Mouse (Mus musculus) left cerebral cortex, postnatal 10 days (tissue): ENCODE measurements around the gene Trim72. TPM values are rescaled to one million over a fixed set of nuclear protein-coding genes. Genes with fewer than 3 reads are reported as not detected.

ENCODE experiments used
- DNase-seq, 2 experiments: peaks; one replicate each; pipeline ENCODE4 v3.0.0; 2021 to 2022; ENCODE audit warnings: low spot score in 2 of 2, mixed read lengths in 1 of 2; ENCODE audit errors: extremely low spot score in 1 of 2
- intact Hi-C: fragments of 180-260 bp; cut with DNase I; formaldehyde crosslinking; loops from one replicate; pipeline ENCODE4 v1.15.1; 2025
- total RNA-seq, 2 experiments: library from RNA; stranded (reverse); gene quantifications; 2 replicates each; pipeline ENCODE4 v1.2.3; 2021

Gene Trim72
- total RNA-seq, result under 1 TPM; 0.39 to 0.62 TPM

DNA sequence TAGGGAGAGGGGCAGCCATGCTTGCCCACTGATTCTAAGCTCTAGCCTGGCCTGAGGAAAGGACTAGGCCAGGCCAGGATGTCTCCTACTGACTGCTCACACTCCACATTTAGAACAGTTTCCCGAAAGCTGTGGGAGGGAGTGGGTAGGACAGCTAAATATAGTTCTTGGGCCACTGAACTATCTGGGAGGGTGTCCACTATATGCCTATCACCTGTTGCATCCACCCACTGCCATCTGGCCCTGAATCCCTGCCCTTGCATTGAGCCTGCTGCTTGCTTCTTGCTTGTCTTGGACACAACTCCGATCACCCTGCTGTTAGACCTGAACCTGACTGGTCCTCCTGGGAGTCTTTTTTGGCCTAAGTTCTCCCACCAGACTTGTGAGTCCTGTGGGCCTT lies at the start of gene Trim72:
Gene Trim72, plus strand, starts transcription at position 262 of the 400 bp plus-strand sequence.
- intact Hi-C loops, result no loop called here

GRCm38 (mm10) chr7:127959364-127959763 lies 44.4 kb upstream of the Trim72 start:
- no peak for DNase-seq
- intact Hi-C loops, result no loop called here

More for the DNA sequence above, at the start of gene Trim72:
- no peak for DNase-seq

DNA sequence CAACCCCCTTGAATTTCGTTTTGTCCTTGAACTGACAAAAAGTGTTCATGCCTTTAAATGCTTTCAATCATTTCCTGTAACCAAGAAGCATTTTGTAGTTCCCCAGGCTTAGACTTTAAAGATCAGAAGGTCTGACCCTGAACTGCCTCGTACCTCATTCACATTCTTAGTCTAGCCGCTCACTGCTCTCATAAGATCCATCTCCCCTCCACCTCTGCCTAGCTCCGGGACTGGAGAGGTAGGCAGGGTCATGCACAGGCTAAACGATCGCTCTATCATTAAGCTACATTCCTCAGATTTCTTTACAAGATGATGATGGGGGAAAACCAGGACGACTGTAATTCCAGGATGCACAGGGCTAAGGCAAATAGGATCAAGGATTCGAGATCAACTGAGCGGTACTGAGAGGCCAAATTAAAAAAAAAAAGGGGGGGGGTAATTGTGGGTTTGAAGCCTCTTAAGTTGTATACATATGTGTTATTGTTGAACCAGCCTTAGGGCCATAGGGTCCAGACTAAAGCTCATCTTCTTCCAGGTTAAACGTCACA lies 37.3 kb upstream of the Trim72 start:
- intact Hi-C loops, result no loop called here
- DNase-seq, result no peak

DNA sequence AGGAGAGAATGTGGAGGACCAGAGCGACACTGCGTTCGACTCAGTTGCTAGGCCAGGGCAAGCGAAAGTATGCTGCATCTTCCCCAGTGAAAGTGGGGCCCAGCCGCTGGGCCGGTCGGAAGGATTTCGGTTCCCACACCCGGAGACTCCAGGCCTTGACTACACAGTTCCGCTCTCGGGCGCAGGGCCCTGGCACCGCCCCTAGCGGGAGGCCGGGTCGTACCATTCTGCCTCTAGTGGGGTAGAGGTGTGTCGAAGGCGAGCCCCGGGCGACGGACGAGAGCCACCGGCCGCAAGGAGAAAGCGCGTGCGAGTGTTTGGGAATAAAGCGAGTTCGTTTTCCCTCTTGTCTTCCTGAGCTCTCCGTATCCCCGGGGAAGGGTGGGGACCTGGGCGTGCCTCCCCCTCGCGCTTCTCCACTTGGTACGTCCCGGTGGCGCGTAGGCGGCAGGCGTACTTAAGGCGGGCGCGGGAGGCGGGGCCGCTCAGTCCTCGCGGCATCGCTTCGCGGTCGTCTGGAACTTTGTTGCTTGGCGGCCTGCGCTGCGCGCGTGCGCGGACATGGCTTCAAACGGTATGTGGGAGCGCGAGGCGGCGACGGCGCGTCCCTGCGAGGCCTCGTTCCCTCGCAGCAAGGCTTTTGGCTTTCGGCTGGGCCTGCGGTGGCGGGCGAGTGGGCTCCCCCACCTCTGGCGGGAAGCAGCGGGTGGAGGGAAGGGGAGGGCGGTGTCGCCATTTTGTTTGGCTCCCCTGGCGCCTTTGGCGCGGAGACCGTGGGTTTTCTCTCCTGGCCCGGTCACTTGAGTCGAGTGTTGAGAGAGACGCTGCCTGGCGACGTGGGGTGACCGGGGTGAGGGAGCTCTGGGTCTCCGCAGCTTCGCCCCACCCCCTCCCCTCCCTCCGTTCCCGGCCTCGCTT lies 36.5 kb upstream of the Trim72 start, which contains the start of gene Fus:
Gene Fus, plus strand, starts transcription at position 454 of the 918 bp plus-strand sequence.
- intact Hi-C loops, result no loop called here
- peak; percentile 91 to 96 for DNase-seq

DNA sequence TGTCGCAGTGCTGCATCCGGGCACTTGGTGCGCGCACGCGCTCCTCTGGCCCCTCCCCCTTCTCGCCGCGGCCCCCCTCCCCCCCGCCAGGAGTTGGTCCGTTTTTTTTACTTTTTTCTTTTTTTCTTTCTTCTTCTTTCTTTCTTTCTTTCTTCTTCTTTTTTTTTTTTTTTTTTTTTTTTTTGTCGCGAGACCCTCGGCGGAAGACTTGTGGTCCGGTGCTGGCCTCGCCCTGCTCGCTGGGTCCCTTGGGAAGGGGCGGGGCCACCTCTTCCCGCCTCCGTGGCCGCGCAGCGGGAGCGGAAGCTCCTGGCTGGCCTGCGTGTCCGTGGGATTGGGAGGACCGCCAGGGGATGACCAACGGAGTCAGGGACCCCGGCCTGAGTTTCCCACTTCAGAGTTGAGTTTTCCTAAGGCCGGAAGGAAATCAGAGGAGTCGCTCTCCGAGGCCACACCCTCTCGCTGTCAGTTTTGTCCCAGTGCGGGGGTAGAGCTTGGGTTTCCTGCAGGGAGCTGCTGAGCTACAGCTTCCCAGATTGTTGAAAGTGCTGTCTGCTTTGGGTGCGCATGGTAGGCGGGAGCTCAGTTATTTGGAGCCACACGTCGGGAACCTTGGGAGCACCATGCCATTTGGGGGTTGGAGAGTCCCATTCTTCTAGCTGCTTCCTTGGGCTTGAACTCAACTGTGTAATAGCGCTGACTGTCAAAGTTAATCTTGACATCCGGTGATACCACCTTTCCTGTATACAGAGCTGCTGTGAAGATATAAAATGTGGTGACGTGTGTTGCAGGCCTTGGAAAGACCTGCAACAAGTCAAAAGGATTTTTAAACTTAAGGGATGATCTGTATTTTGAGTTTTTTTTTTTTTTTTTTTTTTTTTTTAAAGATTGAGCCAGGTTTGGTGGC lies 35.6 kb upstream of the Trim72 start:
- intact Hi-C loops, result no loop called here
- peak; percentile 46 to 88 for DNase-seq

DNA sequence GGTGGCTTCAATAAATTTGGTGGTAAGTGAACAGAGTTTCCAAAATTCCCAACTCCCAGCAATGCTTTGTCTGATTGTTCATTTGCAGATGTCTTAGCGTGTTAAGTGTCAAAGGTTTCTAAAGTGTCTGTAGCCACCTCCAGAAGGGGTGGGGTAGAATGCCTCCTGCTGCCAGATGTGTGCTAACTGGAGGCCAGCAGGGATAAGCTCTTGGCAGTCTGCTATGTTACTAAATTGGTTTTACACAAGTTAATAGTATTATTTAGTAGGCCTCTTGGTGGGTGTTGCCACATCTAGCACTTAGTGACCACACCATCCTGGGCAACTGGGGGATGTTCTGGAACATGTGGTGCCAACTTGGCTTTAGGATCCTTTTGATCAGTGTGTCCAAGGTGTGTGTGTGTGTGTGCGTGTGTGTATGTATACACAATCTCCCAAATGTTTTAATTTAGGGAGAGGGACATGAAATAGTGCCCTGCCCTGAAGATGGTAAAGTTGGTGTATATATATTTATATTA lies 29.3 kb upstream of the Trim72 start:
- intact Hi-C loops, result loop anchor here (10.0 kb wide), 1 partner anchor 190 kb away; the partner anchor contains the start of gene Gm49388
- DNase-seq, result no peak

- intact Hi-C loops, result loop anchor here (10.0 kb wide), 1 partner anchor 194 kb away; the partner anchor contains the start of gene Gm49388
- no peak for DNase-seq
Observed at GRCm38 (mm10) chr7:127978856-127979255, 24.9 kb upstream of the Trim72 start.

DNA sequence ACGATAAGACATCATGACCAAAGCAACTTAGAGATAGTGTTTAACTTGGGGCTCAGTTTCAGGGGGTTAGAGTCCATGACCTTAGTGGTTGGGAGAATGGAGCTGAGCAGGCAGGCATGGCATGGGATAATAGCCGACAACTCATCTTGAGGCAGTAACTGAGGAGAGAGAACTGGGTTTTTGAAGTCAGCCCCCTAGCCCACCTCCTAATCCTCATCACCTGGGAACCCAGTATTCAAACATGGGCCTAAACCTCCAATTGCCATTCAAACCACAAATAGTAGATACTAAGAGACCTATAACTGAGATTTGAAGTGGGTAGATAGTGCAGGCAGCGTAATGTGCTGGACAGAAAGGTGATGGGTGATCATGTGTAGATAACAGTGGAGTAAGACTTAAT lies 23.1 kb upstream of the Trim72 start:
- DNase-seq, result no peak
- intact Hi-C loops, result loop anchor here (5.0 kb wide), 1 partner anchor 227 kb away; the partner anchor contains the start of gene Cox6a2

DNA sequence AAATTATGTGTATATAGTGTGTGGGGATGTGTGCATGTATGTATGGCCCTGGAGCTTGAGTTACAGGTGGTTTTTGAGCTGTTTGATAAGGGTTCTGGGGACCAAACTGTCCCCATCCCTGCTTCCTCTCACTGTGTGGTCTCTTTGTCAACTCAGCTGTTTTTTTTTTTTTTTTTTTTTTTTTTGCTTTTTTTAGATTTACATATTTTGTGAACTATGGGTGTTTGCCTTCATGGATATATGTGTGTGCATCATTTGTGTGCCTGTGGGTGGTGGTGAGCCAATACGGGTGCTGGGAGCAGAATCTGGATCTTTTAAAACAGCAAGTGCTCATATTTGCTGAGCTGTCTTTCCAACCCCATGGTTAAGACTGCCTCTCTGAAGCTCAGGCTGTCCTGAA lies 14.8 kb upstream of the Trim72 start:
- intact Hi-C loops, result no loop called here
- DNase-seq, result no peak

GRCm38 (mm10) chr7:127991643-127992487 lies 11.9 kb upstream of the Trim72 start:
- intact Hi-C loops, result no loop called here
- peak; percentile 52 to 77 for DNase-seq

DNA sequence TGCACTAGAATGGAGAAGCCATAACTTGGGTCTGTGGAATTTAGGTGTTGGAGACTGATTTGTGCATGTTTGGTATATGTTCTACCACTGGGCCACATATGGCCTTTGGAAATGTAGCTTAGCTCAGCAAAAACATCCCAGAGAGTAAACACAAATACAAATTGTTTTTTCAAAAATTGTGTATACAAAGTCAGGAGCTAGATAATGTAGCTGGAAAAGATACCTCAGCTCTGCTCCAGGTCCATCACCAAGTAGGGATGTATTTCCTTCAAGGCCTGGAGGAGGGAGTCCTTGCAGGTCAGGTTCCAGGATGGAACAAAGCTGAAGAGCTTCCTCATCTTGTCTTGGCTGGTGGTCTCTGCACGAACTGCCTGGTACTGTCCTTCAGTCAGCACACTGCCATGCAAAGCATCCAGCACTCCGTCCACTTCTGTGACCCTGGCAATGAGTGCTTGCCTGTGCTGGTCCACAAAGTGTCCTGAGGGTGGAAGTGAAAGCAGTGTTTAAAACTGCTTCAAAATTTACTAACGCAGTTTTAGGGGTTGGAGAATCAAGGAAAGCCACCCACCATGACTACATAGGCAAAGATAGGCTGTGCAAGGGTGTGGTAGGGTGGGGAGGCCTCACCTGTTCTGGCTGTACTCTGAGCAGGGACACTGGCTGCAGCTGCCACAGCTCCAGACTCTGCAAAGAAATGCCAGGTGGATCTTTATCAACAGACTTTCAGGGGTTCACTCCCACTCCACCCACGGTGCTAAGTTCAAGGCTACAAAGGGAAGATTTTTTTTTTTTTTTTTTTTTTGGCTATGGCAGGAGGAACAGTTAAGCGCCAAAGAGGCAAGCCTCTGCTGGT lies 11.0 kb upstream of the Trim72 start:
- DNase-seq, result no peak
- intact Hi-C loops, result no loop called here

GRCm38 (mm10) chr7:127993341-127993977 lies 10.3 kb upstream of the Trim72 start, which contains the start of gene Pycard:
Gene Pycard, minus strand, starts transcription at chr7:127993867.
- intact Hi-C loops, result no loop called here
- peak; percentile 16 to 55 for DNase-seq

DNA sequence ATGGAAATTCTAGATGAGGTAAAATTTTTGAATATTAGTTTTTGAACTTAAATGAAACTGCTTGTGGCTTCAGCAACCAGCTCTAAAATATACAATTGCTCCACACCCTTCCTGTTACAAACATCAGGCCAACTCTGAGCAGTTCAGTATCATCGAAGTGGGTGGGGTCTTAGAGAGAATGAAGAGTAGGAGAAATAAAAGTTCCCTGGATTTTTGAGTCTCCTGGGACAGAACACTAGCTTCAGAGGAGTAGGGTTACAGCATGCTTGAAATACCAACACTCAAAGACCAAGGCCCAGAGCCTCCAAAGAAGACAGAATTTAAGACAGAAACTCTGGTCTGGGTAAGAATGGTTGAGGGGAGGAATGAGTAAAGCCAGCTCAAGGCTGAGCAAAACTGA lies 4.3 kb upstream of the Trim72 start:
- intact Hi-C loops, result no loop called here

GRCm38 (mm10) chr7:128000068-128000950 lies 3.4 kb upstream of the Trim72 start:
- DNase-seq, result no peak
- intact Hi-C loops, result no loop called here

More for the DNA sequence above, 4.3 kb upstream of the Trim72 start:
- no peak for DNase-seq

GRCm38 (mm10) chr7:128003098-128003497 lies 651 bp upstream of the Trim72 start:
- no peak for DNase-seq
- intact Hi-C loops, result no loop called here

GRCm38 (mm10) chr7:128004150-128004486 lies 369 bp downstream of the Trim72 start:
- intact Hi-C loops, result no loop called here

More at GRCm38 (mm10) chr7:128004150-128004486, 369 bp downstream of the Trim72 start:
- no peak for DNase-seq
